In the genomic region with DNA sequence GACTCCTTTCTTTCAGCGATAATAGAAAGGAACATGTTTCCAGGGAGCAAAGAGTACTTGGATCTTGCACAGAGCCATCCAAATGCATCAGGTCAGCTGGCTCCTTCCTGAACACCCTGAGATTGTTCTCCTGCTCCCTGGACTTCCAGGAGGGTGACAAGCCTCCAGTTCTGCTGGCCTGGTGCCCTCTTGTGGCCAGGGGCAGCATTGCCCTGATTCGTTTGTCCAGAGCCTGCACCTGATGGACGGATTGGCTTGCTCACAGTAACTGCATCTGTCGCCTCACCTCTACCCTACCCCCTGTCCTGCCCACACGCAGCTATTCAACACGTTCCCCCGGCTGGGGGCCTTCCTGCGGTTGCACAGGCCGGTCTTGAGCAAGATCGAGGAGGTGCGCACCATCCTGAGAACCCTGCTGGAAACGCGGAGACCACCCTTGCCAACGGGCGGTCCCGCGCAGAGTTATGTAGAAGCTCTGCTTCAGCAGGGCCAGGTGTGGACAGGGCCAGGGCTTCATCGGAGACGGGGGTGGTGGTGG, we compare ENCODE assay signal across 9 mouse cellular contexts. TPM values are rescaled to one million over a fixed set of nuclear protein-coding genes. Genes with fewer than 3 reads are reported as not detected.
A peak's percentile ranks its signal among the peaks of the same experiment; 100 is the strongest.
DNase-seq lines count a peak whose midpoint lies in the region; ATAC-seq and TF ChIP-seq lines count a peak whose summit lies in the region.
"Had no signal": no experiment of that assay in that cellular context is flagged by ENCODE, and none has a peak within 500 bp of the region (broad histone marks: within the 10 kb centered on the region; RNA-seq: fewer than 3 reads in every experiment).

No protein-coding gene starts in this region.

- TF ChIP-seq POLR2A in testis, adult 2 months (IDR thresholded peaks at IDR 0.05; ENCODE audit: control insufficient read depth, low read depth, low read length): no peak

- no peak overlapping the region for H3K27ac ChIP-seq in liver, embryonic 11.5 days (ENCODE audit: low read depth, low read length)
- H3K27ac ChIP-seq in intestine, embryonic 14.5 days (ENCODE audit: low read depth): no peak overlapping the region
- H3K27ac ChIP-seq in testis, adult 2 months (ENCODE audit: control insufficient read depth, insufficient read depth, low read depth, low read length): no peak overlapping the region
- H3K27ac ChIP-seq: macrophage had no signal

- DNase-seq in liver: peak; percentile 85
- no peak for DNase-seq in liver, embryonic 11.5 days (ENCODE audit: low spot score)
- DNase-seq in cerebellum, adult 11 months: peak; percentile 82
- peak; percentile 71 to 75 for DNase-seq in frontal cortex, postnatal 25 days (ENCODE audit: low spot score in 2 of 2)
- DNase-seq in intestine, embryonic 14.5 days (ENCODE audit: low spot score): peak; percentile 92
- peak; percentile 78 to 86 for DNase-seq in left cerebral cortex, postnatal 14 days (ENCODE audit: low spot score in 2 of 2)
- peak; percentile 82 for DNase-seq in naive thymus-derived CD4-positive, alpha-beta T cell, adult 2 months (ENCODE audit: low read depth)

- no peak overlapping the region for H3K4me3 ChIP-seq in liver, embryonic 11.5 days (ENCODE audit: low read depth, low read length)
- H3K4me3 ChIP-seq in intestine, embryonic 14.5 days (ENCODE audit: low read depth, low read length): no peak overlapping the region
- no peak overlapping the region for H3K4me3 ChIP-seq in testis, adult 2 months (ENCODE audit: control insufficient read depth, low read depth, low read length)

- H3K36me3 ChIP-seq in liver, embryonic 11.5 days (ENCODE audit: control insufficient read depth, insufficient read depth, low read length): no peaks in the 10 kb centered on the region
- H3K36me3 ChIP-seq in intestine, embryonic 14.5 days (ENCODE audit: control insufficient read depth, insufficient read depth, low read length): no peaks in the 10 kb centered on the region
- no peaks in the 10 kb centered on the region for H3K36me3 ChIP-seq in testis, adult 2 months (ENCODE audit: control insufficient read depth, insufficient read depth, low read length)

- peaks cover 8% of the 10 kb centered on the region; the same call in 1 of the 2 replicates for H3K4me1 ChIP-seq in liver, embryonic 11.5 days (replicated peaks; ENCODE audit: control insufficient read depth, insufficient read depth, low read length)
- H3K4me1 ChIP-seq in intestine, embryonic 14.5 days (replicated peaks; ENCODE audit: control insufficient read depth, insufficient read depth, low read length): peaks cover 14% of the 10 kb centered on the region
- no peaks in the 10 kb centered on the region; the same call in 1 of the 2 replicates for H3K4me1 ChIP-seq in testis, adult 2 months (ENCODE audit: control insufficient read depth, insufficient read depth, low read length)

- ATAC-seq in liver, embryonic 11.5 days (replicated peaks; ENCODE audit: low FRiP score): no peak
- 0 out of 2 replicates have a peak, but pooled peaks have one; percentile 9 for ATAC-seq in intestine, embryonic 14.5 days (replicated peaks; ENCODE audit: low FRiP score, low TSS enrichment, low read depth)

- peak; percentile 92 for TF ChIP-seq CTCF in testis, adult 2 months (IDR thresholded peaks at IDR 0.05; ENCODE audit: control insufficient read depth, insufficient read depth, insufficient replicate concordance, low read depth, low read length)

- no peaks in the 10 kb centered on the region for H3K9me3 ChIP-seq in liver, embryonic 11.5 days (ENCODE audit: control insufficient read depth, low read length)
- no peaks in the 10 kb centered on the region for H3K9me3 ChIP-seq in intestine, embryonic 14.5 days (ENCODE audit: control insufficient read depth, low read length)

- no peak overlapping the region for H3K9ac ChIP-seq in liver, embryonic 11.5 days (ENCODE audit: low read depth, low read length)
- H3K9ac ChIP-seq in intestine, embryonic 14.5 days (ENCODE audit: low read length): no peak overlapping the region

- no peak overlapping the region for H3K4me2 ChIP-seq in liver, embryonic 11.5 days
- H3K4me2 ChIP-seq in intestine, embryonic 14.5 days (ENCODE audit: low read length): no peak overlapping the region

- H3K27me3 ChIP-seq in liver, embryonic 11.5 days (replicated peaks; ENCODE audit: control insufficient read depth, insufficient read depth, low read length): no peaks in the 10 kb centered on the region; the same call in 1 of the 2 replicates
- H3K27me3 ChIP-seq in intestine, embryonic 14.5 days (replicated peaks; ENCODE audit: control insufficient read depth, insufficient read depth, low read length): no peaks in the 10 kb centered on the region
- H3K27me3 ChIP-seq in testis, adult 2 months (ENCODE audit: control insufficient read depth, insufficient read depth, low read length): no peaks in the 10 kb centered on the region

- intact Hi-C loops in left cerebral cortex, postnatal 14 days (cut with DNase I): no loop called here

- 36% methylated on average over 19 of the region's 19 CpGs for WGBS in liver, embryonic 11.5 days
- WGBS in intestine, embryonic 14.5 days: 35% methylated on average over 19 of the region's 19 CpGs

RNA-seq across cellular contexts. Expression of a gene that starts 2.9 kb away (rescaled TPM):
- not detected in 2 replicates for polyA plus RNA-seq in liver, embryonic 11.5 days (2014; fragmentation: Nextera tagmentation; extraction: Ambion mirVana)
- 5.9 and 9.1 TPM in 2 replicates for polyA plus RNA-seq in intestine, embryonic 14.5 days (2014; fragmentation: Nextera tagmentation; extraction: Ambion mirVana)
- not detected for total RNA-seq in left cerebral cortex, postnatal 14 days (2021)
- 0.07 TPM in 1 of 2 replicates, not detected in the other for polyA plus RNA-seq in testis, adult 2 months (2012; rRNA removed)
- polyA plus RNA-seq: macrophage had no signal

RNA-seq across cellular contexts. Expression of a gene that starts 4.1 kb away (rescaled TPM):
- polyA plus RNA-seq in liver, embryonic 11.5 days (2014; fragmentation: Nextera tagmentation; extraction: Ambion mirVana): 98.1 and 103 TPM in 2 replicates
- 149 and 150 TPM in 2 replicates for polyA plus RNA-seq in intestine, embryonic 14.5 days (2014; fragmentation: Nextera tagmentation; extraction: Ambion mirVana)
- 10 to 100 TPM; 79.8 to 82.2 TPM for total RNA-seq in left cerebral cortex, postnatal 14 days (2021)
- 42.2 and 49.9 TPM in 2 replicates for polyA plus RNA-seq in testis, adult 2 months (2012; rRNA removed)

RNA-seq across cellular contexts. Expression of a gene that starts 22.2 kb away (rescaled TPM):
- polyA plus RNA-seq in liver, embryonic 11.5 days (2014; fragmentation: Nextera tagmentation; extraction: Ambion mirVana): 13.4 and 15.1 TPM in 2 replicates
- 1.4 and 1.7 TPM in 2 replicates for polyA plus RNA-seq in intestine, embryonic 14.5 days (2014; fragmentation: Nextera tagmentation; extraction: Ambion mirVana)
- 10 to 100 TPM; 11.0 to 11.3 TPM for total RNA-seq in left cerebral cortex, postnatal 14 days (2021)
- 1.2 TPM in 2 replicates for polyA plus RNA-seq in testis, adult 2 months (2012; rRNA removed)

RNA-seq across cellular contexts. Expression of a gene that starts 29.9 kb away (rescaled TPM):
- 7.2 and 8.1 TPM in 2 replicates for polyA plus RNA-seq in liver, embryonic 11.5 days (2014; fragmentation: Nextera tagmentation; extraction: Ambion mirVana)
- 4.7 and 7.7 TPM in 2 replicates for polyA plus RNA-seq in intestine, embryonic 14.5 days (2014; fragmentation: Nextera tagmentation; extraction: Ambion mirVana)
- 100 to 1,000 TPM; 360 to 394 TPM for total RNA-seq in left cerebral cortex, postnatal 14 days (2021)
- polyA plus RNA-seq in testis, adult 2 months (2012; rRNA removed): 7.8 and 8.7 TPM in 2 replicates

RNA-seq across cellular contexts. Expression of a gene that starts 49.8 kb away (rescaled TPM):
- 1.5 and 1.6 TPM in 2 replicates for polyA plus RNA-seq in liver, embryonic 11.5 days (2014; fragmentation: Nextera tagmentation; extraction: Ambion mirVana)
- polyA plus RNA-seq in intestine, embryonic 14.5 days (2014; fragmentation: Nextera tagmentation; extraction: Ambion mirVana): 0.74 and 1.3 TPM in 2 replicates
- total RNA-seq in left cerebral cortex, postnatal 14 days (2021): under 1 TPM in 1 of 2 experiments, not detected in 1; 0.23 TPM
- 0.12 TPM in 1 of 2 replicates, not detected in the other for polyA plus RNA-seq in testis, adult 2 months (2012; rRNA removed)
